Mouse (Mus musculus) forebrain, embryonic 14.5 days (tissue): ENCODE measurements around the gene Tubg2. TPM values are rescaled to one million over a fixed set of nuclear protein-coding genes. Genes with fewer than 3 reads are reported as not detected.
A peak's percentile ranks its signal among the peaks of the same experiment; 100 is the strongest.

ENCODE experiments used
- ATAC-seq: fragments of 200-750 bp; cut with Nextera tagmentation; 2 replicates; pipeline ENCODE4 v1.8.0; 2017; ENCODE audit warnings: mild to moderate bottlenecking, moderate library complexity
- DNase-seq: peaks from one replicate; pipeline ENCODE4 v3.0.0-alpha.2; 2015; ENCODE audit warnings: low spot score
- H3K27ac ChIP-seq: fragments of 300-500 bp; sonication (generic); 2 replicates; pipeline ENCODE4 v1.5.1; 2014; ENCODE audit warnings: low read depth, mild to moderate bottlenecking, control low read depth, low read length, moderate library complexity
- H3K27me3 ChIP-seq: fragments of 300-500 bp; sonication (generic); replicated peaks from 2 replicates; pipeline ENCODE4 v1.6.1; 2014; ENCODE audit warnings: low read length, control low read depth, mixed read lengths; ENCODE audit not compliant: control insufficient read depth, insufficient read depth
- H3K36me3 ChIP-seq: fragments of 300-500 bp; sonication (generic); 2 replicates; pipeline ENCODE4 v1.6.1; 2014; ENCODE audit warnings: low read length, control low read depth; ENCODE audit not compliant: control insufficient read depth, insufficient read depth
- H3K4me1 ChIP-seq: fragments of 300-500 bp; sonication (generic); 2 replicates; pipeline ENCODE4 v1.6.1; 2014; ENCODE audit warnings: antibody characterized with exemption, low read length, control low read depth; ENCODE audit not compliant: control insufficient read depth, insufficient read depth
- H3K4me2 ChIP-seq: fragments of 300-500 bp; sonication (generic); 2 replicates; pipeline ENCODE4 v1.6.1; 2014; ENCODE audit warnings: mild to moderate bottlenecking, control low read depth, low read length
- H3K4me3 ChIP-seq: fragments of 300-500 bp; sonication (generic); 2 replicates; pipeline ENCODE4 v1.5.1; 2014; ENCODE audit warnings: low read depth, low read length, control low read depth
- H3K9ac ChIP-seq: fragments of 300-500 bp; sonication (generic); 2 replicates; pipeline ENCODE4 v1.6.1; 2014; ENCODE audit warnings: mild to moderate bottlenecking, low read length, control low read depth, moderate library complexity
- H3K9me3 ChIP-seq: fragments of 300-500 bp; sonication (generic); replicated peaks from 2 replicates; pipeline ENCODE4 v1.6.1; 2016; ENCODE audit warnings: low read length, control low read depth, mixed read lengths; ENCODE audit not compliant: control insufficient read depth
- WGBS: fragments of 180-500 bp; shearing (Covaris S2); extraction: QIAGEN DNeasy Blood & Tissue Kit; methylation state at CpG from one replicate; pipeline ENCODE4 v1.1.7; 2014; 5-methylcytosine and 5-hydroxymethylcytosine counted together
- polyA plus RNA-seq: library from polyadenylated mRNA; unstranded; fragments of >200 nt; fragmentation: Nextera tagmentation; extraction: Ambion mirVana; gene quantifications from 2 replicates; pipeline ENCODE4 v1.2.1, GENCODE M21; 2014

Tubg2 gene
- polyA plus RNA-seq, 1 experiment from 2014 or later, result 27.4 TPM

DNA sequence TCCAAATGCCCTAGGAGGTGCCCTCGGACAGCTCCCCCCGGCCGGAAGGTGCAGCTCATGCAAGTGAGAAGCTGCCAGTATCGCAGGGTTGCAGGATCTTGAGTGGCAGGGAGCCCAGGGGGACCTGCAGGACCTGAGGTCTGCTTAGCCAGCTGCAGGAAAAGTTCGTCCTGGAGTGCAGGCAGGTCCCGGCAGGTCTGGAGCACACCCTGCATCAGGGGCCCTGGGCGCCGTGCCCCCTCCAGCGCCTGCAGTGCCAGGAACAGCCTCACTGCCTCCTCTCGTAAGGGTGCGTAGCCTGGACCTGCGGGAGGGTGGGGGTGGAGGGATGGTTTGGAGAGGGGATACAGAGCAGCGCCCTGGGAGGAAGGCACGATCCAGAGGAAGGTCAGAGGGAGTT lies 10.7 kb downstream of the Tubg2 start:
- H3K36me3 ChIP-seq, result peaks cover 29% of the 10 kb centered on the region
- no peak overlapping the region for H3K9ac ChIP-seq
- H3K4me1 ChIP-seq, result peaks cover 16% of the 10 kb centered on the region
- H3K27ac ChIP-seq, result no peak overlapping the region
- no peak overlapping the region for H3K4me2 ChIP-seq
- peaks cover 78% of the 10 kb centered on the region for H3K27me3 ChIP-seq
- 37% methylated on average over 14 of the region's 14 CpGs for WGBS
- DNase-seq (no peak), ATAC-seq (no peak)
- no peak overlapping the region for H3K4me3 ChIP-seq
- H3K9me3 ChIP-seq, result no peaks in the 10 kb centered on the region

DNA sequence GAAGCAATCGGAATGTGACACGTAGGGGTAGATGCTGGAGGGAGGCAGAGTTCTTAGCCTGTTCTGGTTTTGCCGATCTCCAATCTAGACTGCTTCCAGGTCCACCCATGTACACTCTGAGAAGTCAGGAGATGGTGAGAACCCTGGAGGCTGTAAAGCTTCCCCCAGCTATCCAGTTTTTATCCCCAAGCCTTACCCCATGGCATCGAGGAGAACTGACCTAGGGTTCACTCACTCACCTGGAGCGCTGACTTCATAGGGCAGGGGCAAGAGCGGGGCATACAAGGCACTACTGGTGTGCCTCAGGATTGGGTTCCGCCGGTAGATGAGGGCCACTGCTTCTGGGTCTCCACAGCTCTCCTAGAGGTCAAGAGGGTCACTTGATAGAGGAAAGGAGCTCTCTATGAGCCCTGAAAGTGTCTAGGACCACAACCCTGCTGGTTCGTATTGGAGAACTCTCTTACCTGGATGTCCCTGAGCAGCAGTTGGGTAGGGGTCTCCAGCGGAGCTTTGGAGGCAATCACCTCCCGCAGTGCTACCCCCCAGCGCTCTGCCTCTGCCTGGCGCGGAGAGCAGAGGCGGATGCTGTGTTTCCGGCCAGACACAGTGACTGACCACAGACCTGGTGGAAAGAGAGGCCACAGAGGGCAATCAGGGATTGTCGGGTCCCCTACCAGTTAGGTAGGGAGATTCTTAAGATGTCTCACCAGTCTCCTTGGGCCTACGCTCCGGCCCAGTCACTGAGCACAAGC lies 11.7 kb downstream of the Tubg2 start:
- H3K36me3 ChIP-seq, result peaks cover 23% of the 10 kb centered on the region
- WGBS, result 43% methylated on average over 19 of the region's 19 CpGs
- ATAC-seq, result no peak

DNA sequence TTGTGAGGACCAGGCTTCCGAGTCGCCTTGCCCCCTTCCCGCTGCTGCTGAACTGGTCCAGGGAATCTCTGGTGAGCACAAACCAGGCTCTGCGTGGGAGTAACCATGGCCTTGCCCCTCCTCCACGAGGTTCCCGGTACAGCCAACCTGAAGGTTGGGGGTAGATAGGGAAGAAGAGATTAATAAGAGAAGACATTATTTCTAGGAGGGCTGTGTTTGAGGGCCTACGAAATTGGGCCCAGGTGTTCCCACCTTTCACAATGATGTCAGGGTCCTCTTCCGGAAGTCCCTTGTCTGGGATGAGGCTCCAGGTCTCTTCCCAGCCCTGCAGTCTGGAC lies 12.2 kb downstream of the Tubg2 start:
- Histone ChIP-seq H3K27ac (no peak overlapping the region), H3K4me3 (no peak overlapping the region), H3K27me3 (peaks cover 73% of the 10 kb centered on the region), H3K4me2 (no peak overlapping the region), H3K4me1 (peaks cover 21% of the 10 kb centered on the region), H3K9ac (no peak overlapping the region), H3K36me3 (peaks cover 18% of the 10 kb centered on the region), H3K9me3 (no peaks in the 10 kb centered on the region)
- 36% methylated on average over 8 of the region's 8 CpGs for WGBS
- DNase-seq (no peak), ATAC-seq (no peak)

More for the DNA sequence above, 11.7 kb downstream of the Tubg2 start:
- Histone ChIP-seq H3K4me2 (no peak overlapping the region), H3K27ac (no peak overlapping the region), H3K9ac (no peak overlapping the region), H3K4me3 (no peak overlapping the region), H3K27me3 (peaks cover 78% of the 10 kb centered on the region), H3K4me1 (peaks cover 18% of the 10 kb centered on the region), H3K9me3 (no peaks in the 10 kb centered on the region)
- DNase-seq, result no peak

DNA sequence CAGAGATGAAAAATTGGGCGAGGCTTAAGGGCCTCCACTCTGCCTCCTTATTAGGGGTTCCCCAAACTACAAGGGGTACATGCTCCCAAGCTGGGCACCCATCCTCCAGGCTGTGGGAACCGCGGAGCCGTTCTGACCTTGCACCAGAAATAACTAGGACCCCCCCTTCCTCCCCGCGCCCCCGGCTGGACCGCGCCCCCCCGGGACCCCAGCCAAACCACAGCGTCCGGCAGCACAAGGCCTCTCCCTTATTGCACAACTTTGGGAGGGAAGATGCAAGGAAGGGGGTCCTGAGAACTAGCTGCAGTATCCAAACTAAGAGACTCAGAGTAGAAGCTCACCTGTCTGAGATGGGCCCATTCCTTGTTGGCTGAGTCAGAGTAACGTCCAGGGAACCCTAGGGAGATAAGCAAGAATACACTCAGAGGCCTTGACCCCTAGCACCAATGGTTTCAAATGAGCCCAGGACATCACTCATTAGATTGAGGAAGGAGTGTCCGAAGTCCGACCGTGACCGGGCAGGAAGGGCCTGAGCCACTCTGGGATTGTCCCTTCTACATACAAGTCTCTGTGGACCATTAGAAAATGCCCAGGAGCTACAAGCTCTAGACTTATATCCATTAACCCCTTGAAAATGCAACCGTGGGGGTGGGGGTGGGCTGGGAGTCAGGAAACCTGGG lies 12.7 kb downstream of the Tubg2 start:
- H3K27me3 ChIP-seq, result peaks cover 71% of the 10 kb centered on the region
- no peak overlapping the region for H3K27ac ChIP-seq
- H3K4me2 ChIP-seq, result no peak overlapping the region
- no peaks in the 10 kb centered on the region for H3K9me3 ChIP-seq
- no peak overlapping the region for H3K9ac ChIP-seq
- WGBS, result 67% methylated on average over 18 of the region's 18 CpGs
- DNase-seq, result no peak
- H3K36me3 ChIP-seq, result peaks cover 17% of the 10 kb centered on the region
- H3K4me1 ChIP-seq, result peaks cover 26% of the 10 kb centered on the region
- ATAC-seq, result no peak
- H3K4me3 ChIP-seq, result peak overlapping the region; percentile 73; the same call in 1 of the 2 replicates

DNA sequence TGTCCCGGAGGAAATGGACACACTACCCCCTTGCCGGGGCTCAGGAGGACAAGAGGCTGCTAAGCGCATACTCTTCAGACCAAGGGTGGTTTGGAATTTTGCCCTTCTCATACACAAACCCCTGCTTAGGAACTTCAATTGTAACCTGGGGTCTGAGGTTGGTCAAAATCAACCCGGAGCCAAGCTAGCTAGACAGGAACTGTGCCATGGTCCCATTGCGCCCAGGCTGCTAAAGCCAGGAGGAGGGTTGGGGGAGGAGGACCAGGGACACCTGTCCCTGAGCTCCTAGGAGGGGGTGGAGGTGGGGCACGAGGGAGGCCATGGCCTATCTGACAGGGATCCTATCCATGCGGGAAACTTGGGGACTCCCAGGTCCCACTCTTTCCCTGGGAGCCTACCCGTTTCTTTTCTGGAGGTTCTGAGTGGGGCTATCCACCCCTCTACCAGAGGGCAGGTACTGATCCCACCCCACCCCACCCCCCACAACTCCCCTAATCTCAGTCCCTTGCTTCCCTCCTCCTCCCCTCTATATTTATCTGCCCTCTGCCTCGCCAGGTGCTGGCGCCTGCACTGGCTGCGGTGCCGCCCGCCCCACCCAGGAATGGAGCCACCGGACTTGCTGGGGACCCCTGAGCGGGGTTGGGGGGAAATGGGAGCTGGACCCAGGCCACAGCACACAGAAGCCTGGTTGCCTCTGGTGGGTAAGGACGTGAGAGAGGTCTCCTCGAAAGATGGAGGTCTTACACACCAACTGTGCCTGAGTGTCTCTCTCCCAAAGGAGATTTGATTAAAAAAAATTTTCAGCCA lies 13.8 kb downstream of the Tubg2 start:
- ATAC-seq (no peak), DNase-seq (no peak)
- Histone ChIP-seq H3K9ac (peak overlapping the region; percentile 73), H3K4me2 (peak overlapping the region; percentile 85), H3K27me3 (peaks cover 69% of the 10 kb centered on the region), H3K36me3 (peaks cover 16% of the 10 kb centered on the region), H3K4me3 (peak overlapping the region; percentile 73), H3K27ac (no peak overlapping the region), H3K9me3 (no peaks in the 10 kb centered on the region), H3K4me1 (peaks cover 33% of the 10 kb centered on the region)
- 12% methylated on average over 17 of the region's 17 CpGs for WGBS

DNA sequence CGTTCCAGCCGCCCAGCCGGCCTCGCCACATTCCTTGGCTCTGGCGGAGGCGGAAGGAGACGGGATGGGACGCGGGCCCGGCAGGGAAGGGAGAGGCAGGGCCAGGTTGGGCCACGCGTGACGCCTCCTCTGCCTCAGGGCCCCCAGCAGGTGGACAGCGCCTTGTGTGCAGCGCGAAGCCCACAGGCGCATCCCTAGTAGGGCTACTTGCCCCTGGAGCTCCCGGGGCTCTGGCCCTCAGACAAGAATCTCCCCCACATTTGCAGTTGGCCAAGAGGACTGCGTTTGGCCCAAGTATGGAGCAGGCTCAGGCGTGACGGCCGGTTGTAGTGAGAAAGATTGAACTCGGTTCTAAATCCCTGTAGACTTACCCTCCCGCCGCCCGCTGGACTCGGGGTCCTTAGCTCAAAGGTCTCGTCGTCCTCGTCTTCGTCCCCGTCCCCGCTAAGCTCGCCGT lies 14.7 kb downstream of the Tubg2 start, which contains the start of gene Cntnap1:
Gene Cntnap1, plus strand, starts transcription at position 170 of the 457 bp plus-strand sequence.
- Histone ChIP-seq H3K36me3 (peaks cover 16% of the 10 kb centered on the region), H3K27ac (peak within 1 kb of the TSS; percentile 52; the same call in 1 of the 2 replicates), H3K27me3 (peaks cover 70% of the 10 kb centered on the region), H3K4me1 (peaks cover 34% of the 10 kb centered on the region), H3K4me3 (peak within 1 kb of the TSS; percentile 73), H3K9ac (peak within 1 kb of the TSS; percentile 73), H3K4me2 (peak within 1 kb of the TSS; percentile 85), H3K9me3 (no peaks in the 10 kb centered on the region)
- ATAC-seq (no peak), DNase-seq (peak; percentile 23)
- WGBS, result under 1% methylated on average over 32 of the region's 35 CpGs

DNA sequence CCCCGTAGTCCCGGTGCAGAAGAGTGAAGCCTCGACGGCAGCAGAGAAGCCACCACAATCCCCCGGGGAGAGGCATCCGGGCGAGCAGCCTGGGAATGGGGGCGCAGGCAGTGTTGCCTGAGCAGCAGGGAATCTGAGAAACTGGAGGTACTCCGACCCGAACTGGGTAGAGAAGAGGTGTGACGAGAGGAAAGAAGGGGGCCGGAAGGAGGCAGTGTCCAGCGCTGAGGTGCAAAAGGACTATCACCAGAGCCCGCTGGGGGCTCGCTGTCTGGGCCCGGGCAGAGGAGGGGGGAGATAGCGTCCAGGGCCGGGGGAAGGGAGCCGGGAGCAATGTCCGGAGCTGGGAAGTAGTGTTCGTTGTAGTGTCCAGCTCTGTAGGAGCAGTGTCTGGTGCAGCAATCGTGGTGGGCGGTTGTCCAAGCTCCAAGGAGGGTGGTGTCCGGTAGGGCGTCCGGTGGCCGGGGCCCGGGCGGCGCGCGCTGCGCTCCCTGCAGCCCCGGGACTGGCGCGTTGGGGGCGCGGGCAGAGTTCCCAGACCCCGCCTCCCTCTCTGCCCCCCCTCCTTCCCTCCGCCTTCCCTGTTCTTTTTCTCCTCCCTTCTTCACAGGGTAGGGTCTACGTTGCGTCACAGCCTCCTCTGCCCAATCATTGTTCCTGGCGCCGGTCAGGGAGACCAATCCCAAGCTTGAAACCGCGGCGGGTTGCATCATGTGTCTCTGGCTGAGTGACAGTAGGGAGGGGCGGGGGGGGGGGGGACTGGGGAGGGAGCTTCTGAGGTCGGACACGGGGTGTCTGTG lies 15.3 kb downstream of the Tubg2 start, which contains the start of gene Plekhh3:
Gene Plekhh3, minus strand, starts transcription at position 541 of the 800 bp plus-strand sequence.
- peaks cover 34% of the 10 kb centered on the region for H3K4me1 ChIP-seq
- DNase-seq (peak; percentile 99), ATAC-seq (peak; percentile 97)
- peak within 1 kb of the TSS; percentile 73 for H3K9ac ChIP-seq
- peak within 1 kb of the TSS; percentile 55 for H3K27ac ChIP-seq
- peaks cover 15% of the 10 kb centered on the region for H3K36me3 ChIP-seq
- peak within 1 kb of the TSS; percentile 73 for H3K4me3 ChIP-seq
- H3K4me2 ChIP-seq, result peak within 1 kb of the TSS; percentile 85
- under 1% methylated on average over 39 of the region's 50 CpGs for WGBS
- H3K9me3 ChIP-seq, result no peaks in the 10 kb centered on the region
- peaks cover 64% of the 10 kb centered on the region for H3K27me3 ChIP-seq
